Mouse (Mus musculus): ENCODE data around the gene Gm7029. TPM values are rescaled to one million over a fixed set of nuclear protein-coding genes. Genes with fewer than 3 reads are reported as not detected.
"Not testable (repeated sequence)": the region's sequence is repeated elsewhere in the genome, so short reads cannot be mapped to it uniquely, and the experiment has no call there.

Gene Gm7029
- polyA plus RNA-seq, 1 experiment, result not detected

DNA sequence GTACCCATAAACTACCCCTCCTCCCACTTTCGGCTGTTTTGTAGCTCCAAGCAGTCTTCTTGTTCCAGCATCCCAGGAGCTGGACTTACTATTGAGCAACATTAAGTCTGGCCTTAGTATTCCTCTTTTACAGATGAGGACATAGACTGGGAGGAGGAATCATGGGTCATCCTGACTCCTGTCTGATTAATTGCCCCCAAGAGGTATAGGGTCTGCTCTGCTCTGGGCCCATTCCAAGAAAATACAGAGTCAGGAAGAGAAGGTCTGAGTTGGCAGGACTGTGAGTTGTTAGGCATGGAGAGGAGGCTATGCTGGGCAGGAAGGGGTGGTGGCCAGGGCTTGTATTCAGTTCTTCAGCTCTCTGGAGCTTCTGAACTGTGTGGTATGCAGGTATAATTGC is 29.4 kb upstream of the Gm7029 start:
- no peak for TF ChIP-seq CTCF (IDR thresholded peaks at IDR 0.05; ENCODE audit: control insufficient read depth, insufficient read depth, low read length)
- Histone ChIP-seq H3K27ac (ENCODE audit: control insufficient read depth, insufficient read depth, low read depth, low read length, poor library complexity) (no peak overlapping the region), H3K4me3 (replicated peaks; ENCODE audit: control insufficient read depth, low read depth, low read length) (no peak overlapping the region), H3K4me1 (ENCODE audit: control insufficient read depth, insufficient read depth, low read length) (no peaks in the 10 kb centered on the region)
- WGBS, result 50% methylated on average over 1 of the region's 1 CpGs

DNA sequence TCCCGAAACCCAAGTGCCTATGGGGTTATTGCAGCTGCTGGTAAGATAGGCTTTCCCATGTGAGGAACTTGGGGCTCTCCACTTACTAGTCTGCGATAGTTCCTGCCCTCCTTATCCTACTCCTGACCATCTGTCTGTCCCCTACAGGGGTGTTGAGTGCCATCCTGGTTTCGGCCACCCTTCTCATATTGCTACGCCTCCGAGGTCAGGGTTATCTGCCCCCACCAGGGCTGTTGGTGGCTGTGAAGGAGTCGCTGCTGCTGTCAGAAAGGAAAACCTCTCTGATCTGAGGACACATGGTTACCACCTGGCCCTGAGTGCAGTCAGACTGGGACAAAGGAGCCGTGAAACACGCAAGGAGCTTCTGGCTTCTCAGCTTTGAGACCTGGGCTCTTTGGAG is 25.5 kb upstream of the Gm7029 start:
- no peak overlapping the region for H3K27ac ChIP-seq (ENCODE audit: control insufficient read depth, insufficient read depth, low read depth, low read length, poor library complexity)
- TF ChIP-seq POLR2A (IDR thresholded peaks at IDR 0.05; ENCODE audit: borderline replicate concordance, control insufficient read depth, low read depth, low read length) (no peak), CTCF (IDR thresholded peaks at IDR 0.05; ENCODE audit: control insufficient read depth, insufficient read depth, low read length) (no peak)
- no peak overlapping the region for H3K4me3 ChIP-seq (replicated peaks; ENCODE audit: control insufficient read depth, low read depth, low read length)
- WGBS, result 71% methylated on average over 8 of the region's 8 CpGs
- no peaks in the 10 kb centered on the region; the same call in 1 of the 2 replicates for H3K4me1 ChIP-seq (ENCODE audit: control insufficient read depth, insufficient read depth, low read length)

DNA sequence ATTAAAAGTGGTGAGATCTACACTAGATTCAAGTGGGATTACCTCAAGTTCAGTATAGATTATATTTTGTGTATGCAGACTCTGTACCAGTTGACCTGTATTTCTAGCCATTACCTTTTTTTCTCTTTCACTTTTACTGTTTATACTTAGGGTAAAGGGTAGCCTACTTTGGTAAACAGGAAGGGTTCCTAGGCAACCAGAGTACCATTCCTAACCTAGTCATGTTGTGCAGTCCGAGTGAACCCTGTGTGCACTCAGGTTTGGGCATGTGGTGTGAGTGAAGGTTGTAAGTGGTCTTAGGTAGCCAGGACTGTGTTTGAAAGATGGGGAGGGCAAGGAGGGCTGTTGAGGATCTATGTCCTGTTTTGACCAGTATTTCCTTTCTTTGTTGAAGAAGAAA is 22.3 kb upstream of the Gm7029 start:
- no peaks in the 10 kb centered on the region; the same call in 1 of the 2 replicates for H3K4me1 ChIP-seq (ENCODE audit: control insufficient read depth, insufficient read depth, low read length)
- WGBS, result 20% methylated on average over 1 of the region's 1 CpGs
- no peak overlapping the region for H3K4me3 ChIP-seq (replicated peaks; ENCODE audit: control insufficient read depth, low read depth, low read length)
- H3K27ac ChIP-seq (ENCODE audit: control insufficient read depth, insufficient read depth, low read depth, low read length, poor library complexity), result no peak overlapping the region
- TF ChIP-seq POLR2A (IDR thresholded peaks at IDR 0.05; ENCODE audit: borderline replicate concordance, control insufficient read depth, low read depth, low read length), result no peak
- no peak for TF ChIP-seq CTCF (IDR thresholded peaks at IDR 0.05; ENCODE audit: control insufficient read depth, insufficient read depth, low read length)

DNA sequence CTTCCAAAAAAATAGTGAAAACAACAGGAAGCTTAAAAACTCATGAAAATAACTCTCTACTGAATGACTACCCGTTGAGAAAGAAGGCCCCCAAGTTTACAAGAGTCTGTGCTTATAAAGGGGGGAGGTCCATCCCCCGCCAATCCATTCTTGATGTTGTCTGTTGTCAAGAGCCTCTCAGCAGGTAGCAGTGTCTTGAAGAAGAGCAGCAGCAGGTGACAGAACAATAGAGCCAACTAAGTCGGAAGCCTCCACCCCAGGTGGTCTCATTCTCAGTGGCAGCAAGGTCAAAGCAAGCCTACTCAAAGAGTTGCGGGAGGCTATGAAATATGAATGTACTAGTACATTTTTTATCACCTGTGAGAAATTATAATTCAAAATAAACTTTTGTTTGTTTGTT is 15.8 kb upstream of the Gm7029 start:
- H3K27ac ChIP-seq (ENCODE audit: control insufficient read depth, insufficient read depth, low read depth, low read length, poor library complexity), result no peak overlapping the region
- TF ChIP-seq CTCF (IDR thresholded peaks at IDR 0.05; ENCODE audit: control insufficient read depth, insufficient read depth, low read length) (no peak), POLR2A (IDR thresholded peaks at IDR 0.05; ENCODE audit: borderline replicate concordance, control insufficient read depth, low read depth, low read length) (no peak)
- 84% methylated on average over 4 of the region's 4 CpGs for WGBS
- no peak overlapping the region for H3K4me3 ChIP-seq (replicated peaks; ENCODE audit: control insufficient read depth, low read depth, low read length)
- H3K4me1 ChIP-seq (ENCODE audit: control insufficient read depth, insufficient read depth, low read length), result no peaks in the 10 kb centered on the region

DNA sequence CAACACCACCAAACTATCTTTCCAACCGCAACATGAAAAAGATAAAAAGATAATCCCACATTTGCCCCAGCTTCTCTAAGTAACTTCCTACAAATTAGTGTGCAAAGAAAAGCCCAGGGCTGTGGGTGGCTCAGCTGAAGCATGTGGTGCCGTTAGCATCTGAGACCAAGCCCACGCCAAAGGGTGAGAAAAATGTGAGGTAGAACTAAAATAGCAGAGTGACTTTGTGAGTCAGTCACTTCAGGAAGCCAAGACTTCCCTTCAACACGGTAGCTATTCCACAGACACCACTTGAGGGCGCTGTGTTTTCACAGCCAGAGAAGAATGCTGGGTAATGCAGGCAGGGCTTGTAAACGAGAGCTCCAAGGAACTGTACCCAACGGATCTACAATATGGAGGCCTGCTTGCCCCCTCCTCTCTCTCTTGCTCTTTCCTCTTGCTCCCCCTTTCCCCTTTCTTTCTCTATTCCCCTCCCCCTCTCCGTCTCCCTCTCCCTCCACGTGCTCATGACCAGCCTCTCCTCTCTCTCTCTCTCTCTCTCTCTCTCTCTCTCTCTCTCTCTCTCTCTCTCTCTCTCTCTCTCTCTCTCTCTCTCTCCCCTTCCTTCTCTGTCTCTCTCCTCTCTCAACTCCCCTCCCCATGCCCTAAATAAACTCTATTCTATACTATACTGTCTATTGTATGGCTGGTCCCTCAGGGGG is 8.2 kb upstream of the Gm7029 start:
- TF ChIP-seq CTCF (IDR thresholded peaks at IDR 0.05; ENCODE audit: control insufficient read depth, insufficient read depth, low read length) (peak; percentile 70), POLR2A (IDR thresholded peaks at IDR 0.05; ENCODE audit: borderline replicate concordance, control insufficient read depth, low read depth, low read length) (no peak)
- WGBS, result 9% methylated on average over 9 of the region's 9 CpGs
- Histone ChIP-seq H3K4me3 (replicated peaks; ENCODE audit: control insufficient read depth, low read depth, low read length) (peak overlapping the region; percentile 27), H3K27ac (ENCODE audit: control insufficient read depth, insufficient read depth, low read depth, low read length, poor library complexity) (no peak overlapping the region), H3K4me1 (ENCODE audit: control insufficient read depth, insufficient read depth, low read length) (no peaks in the 10 kb centered on the region; the same call in none of the 2 replicates)

DNA sequence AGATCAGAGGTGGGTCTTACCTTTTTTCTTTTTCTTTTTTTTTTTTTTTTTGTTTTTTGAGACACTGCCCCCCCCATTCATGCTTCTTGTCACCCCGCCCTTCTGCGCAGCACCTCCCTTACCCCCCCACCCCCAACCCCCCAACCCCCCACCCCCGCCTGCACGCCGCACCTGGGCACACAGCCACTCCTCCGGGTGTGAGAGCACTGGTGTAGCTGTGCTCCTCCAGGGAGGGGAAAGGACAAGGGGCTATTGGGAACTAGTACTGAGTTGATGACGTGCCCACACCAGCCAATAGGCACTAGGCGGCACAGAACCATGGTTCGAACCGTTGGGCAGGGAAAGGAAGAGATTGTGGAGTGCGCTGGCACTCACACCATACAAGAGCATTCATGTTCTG is 774 bp downstream of the Gm7029 start:
- H3K4me3 ChIP-seq (replicated peaks; ENCODE audit: control insufficient read depth, low read depth, low read length), result no peak overlapping the region
- 95% methylated on average over 11 of the region's 11 CpGs for WGBS
- no peak overlapping the region for H3K27ac ChIP-seq (ENCODE audit: control insufficient read depth, insufficient read depth, low read depth, low read length, poor library complexity)
- no peaks in the 10 kb centered on the region for H3K4me1 ChIP-seq (ENCODE audit: control insufficient read depth, insufficient read depth, low read length)
- TF ChIP-seq CTCF (IDR thresholded peaks at IDR 0.05; ENCODE audit: control insufficient read depth, insufficient read depth, low read length) (no peak), POLR2A (IDR thresholded peaks at IDR 0.05; ENCODE audit: borderline replicate concordance, control insufficient read depth, low read depth, low read length) (no peak)

DNA sequence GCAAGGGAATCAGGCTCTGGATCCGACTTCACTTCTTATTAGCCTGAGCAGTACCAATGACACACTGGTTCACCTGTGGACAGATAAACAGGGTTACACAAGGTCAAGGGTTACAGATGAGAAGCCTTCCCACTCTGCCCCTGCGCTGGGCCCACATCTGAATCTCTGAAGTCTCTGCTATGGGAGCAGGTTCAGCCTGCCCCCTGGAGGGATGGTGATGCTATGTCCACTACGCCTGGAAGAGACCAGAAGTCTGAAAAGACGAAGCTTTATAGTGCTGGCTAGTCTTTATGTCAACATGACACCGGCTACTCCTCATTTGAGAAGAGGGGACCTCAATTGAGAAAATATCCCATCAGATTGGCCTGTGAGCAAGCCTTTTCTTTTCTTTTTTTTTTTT is 2.2 kb downstream of the Gm7029 start:
- H3K4me1 ChIP-seq (ENCODE audit: control insufficient read depth, insufficient read depth, low read length); H3K27ac ChIP-seq (ENCODE audit: control insufficient read depth, insufficient read depth, low read depth, low read length, poor library complexity); H3K4me3 ChIP-seq (replicated peaks; ENCODE audit: control insufficient read depth, low read depth, low read length): not testable (repeated sequence)
- peak; percentile 24; the same call in 1 of the 2 replicates for TF ChIP-seq CTCF (IDR thresholded peaks at IDR 0.05; ENCODE audit: control insufficient read depth, insufficient read depth, low read length)
- WGBS, result 81% methylated on average over 5 of the region's 5 CpGs

DNA sequence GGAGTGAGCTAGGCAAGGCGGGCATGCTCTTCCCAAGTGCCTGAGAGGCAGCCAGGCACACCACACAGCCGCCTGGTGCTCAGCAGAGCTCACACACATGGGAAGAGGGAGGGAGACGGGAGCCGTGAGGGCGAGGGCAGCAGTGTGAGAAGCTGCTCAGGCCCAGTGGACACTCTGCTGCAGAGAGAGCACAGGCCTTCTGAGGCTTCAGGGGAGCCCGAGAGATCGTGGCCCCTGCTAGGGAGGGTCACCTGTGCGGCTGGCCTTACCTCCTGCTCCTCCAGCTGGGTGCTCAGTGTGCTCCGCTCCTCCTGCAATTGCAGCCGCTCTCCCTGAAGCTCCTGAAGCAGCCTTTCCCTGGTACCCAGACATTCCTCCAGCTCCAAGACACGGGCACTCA is 10.7 kb downstream of the Gm7029 start:
- H3K27ac ChIP-seq (ENCODE audit: control insufficient read depth, insufficient read depth, low read depth, low read length, poor library complexity); H3K4me1 ChIP-seq (ENCODE audit: control insufficient read depth, insufficient read depth, low read length); H3K4me3 ChIP-seq (replicated peaks; ENCODE audit: control insufficient read depth, low read depth, low read length): not testable (repeated sequence)
- 90% methylated on average over 10 of the region's 11 CpGs for WGBS

DNA sequence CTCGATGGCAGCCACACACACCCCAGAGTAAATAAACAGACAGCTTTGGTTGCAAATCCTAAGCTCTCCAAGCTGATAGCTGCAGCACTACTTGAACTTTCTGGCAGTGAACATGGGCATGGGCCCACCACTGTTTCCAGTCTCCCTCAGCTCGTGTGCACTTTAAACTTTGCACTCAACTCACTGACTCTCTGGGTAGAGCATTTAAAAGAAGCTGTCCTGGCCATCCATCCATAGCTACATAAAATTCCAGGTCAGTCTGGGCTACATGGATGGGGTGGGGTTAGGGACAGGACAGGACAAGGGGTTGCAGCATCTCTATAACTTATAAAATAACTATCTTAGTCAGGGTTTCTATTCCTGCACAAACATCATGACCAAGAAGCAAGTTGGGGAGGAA is 14.2 kb downstream of the Gm7029 start:
- H3K4me1 ChIP-seq (ENCODE audit: control insufficient read depth, insufficient read depth, low read length); H3K27ac ChIP-seq (ENCODE audit: control insufficient read depth, insufficient read depth, low read depth, low read length, poor library complexity); H3K4me3 ChIP-seq (replicated peaks; ENCODE audit: control insufficient read depth, low read depth, low read length): not testable (repeated sequence)
- 76% methylated on average over 2 of the region's 2 CpGs for WGBS

DNA sequence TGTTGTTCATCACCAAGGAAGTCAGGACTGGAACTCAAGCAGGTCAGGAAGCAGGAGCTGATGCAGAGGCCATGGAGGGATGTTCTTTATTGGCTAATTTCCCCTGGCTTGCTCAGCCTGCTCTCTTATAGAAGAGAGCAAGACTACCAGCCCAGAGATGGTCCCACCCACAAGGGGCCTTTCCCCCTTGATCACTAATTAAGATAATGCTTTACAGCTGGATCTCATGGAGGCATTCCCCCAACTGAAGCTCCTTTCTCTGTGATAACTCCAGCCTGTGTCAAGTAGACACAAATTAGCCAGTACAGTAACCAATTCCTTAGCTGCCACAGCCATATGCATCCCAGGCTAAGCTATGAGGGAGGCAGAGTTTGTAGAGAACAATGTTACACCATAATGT is 14.6 kb downstream of the Gm7029 start:
- H3K4me1 ChIP-seq (ENCODE audit: control insufficient read depth, insufficient read depth, low read length); H3K27ac ChIP-seq (ENCODE audit: control insufficient read depth, insufficient read depth, low read depth, low read length, poor library complexity); H3K4me3 ChIP-seq (replicated peaks; ENCODE audit: control insufficient read depth, low read depth, low read length): not testable (repeated sequence)

DNA sequence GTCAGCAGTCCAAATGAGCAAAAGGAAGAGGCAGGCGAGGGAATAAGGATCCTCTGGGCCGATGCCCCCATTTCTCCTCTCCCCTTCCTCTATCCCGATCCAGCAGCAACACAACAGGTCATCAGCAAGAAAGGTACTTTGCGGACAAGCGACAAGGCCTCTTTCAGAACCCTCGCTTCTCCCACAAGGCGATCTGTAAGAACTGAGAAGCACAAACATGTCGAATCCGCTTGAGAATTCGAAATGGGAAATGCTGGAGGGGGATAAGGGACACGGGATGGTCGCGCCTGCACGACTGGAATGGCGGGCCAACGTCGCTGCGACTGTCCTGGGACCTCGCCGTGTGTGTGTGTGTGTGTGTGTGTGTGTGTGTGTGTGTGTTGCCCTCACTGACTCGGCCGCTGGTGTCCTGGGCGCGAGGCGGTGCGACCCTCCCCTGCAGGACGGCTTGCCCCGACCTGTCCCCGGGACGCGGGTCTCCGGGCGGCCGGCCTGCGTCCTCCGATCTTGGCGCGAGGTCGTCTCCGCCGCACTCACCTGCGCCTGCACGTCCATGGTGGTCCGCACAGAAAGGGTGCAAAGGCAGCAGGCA is 16.4 kb downstream of the Gm7029 start:
- H3K4me3 ChIP-seq (replicated peaks; ENCODE audit: control insufficient read depth, low read depth, low read length), result peak overlapping the region; percentile 99
- under 1% methylated on average over 44 of the region's 44 CpGs for WGBS
- H3K4me1 ChIP-seq (ENCODE audit: control insufficient read depth, insufficient read depth, low read length), result not testable (repeated sequence)
- peak overlapping the region; percentile 81 for H3K27ac ChIP-seq (ENCODE audit: control insufficient read depth, insufficient read depth, low read depth, low read length, poor library complexity)
